Mouse (Mus musculus): Measurements from ENCODE around the gene Npdc1. TPM values are rescaled to one million over a fixed set of nuclear protein-coding genes. Genes with fewer than 3 reads are reported as not detected.

The Npdc1 gene
- total and polyA plus RNA-seq, 3 experiments = 0.49 to 5.5 TPM; not detected in 1

GRCm38 (mm10) chr2:25371764-25372643, 27.1 kb upstream of the Npdc1 start, which contains the start of gene Sapcd2 (continued):
- TF ChIP-seq JUN (IDR thresholded peaks at IDR 0.05; ENCODE audit: insufficient read depth, low read depth, low read length) (no peak), NRF1 (IDR thresholded peaks at IDR 0.05; ENCODE audit: low read depth, low read length) (no peak), MXI1 (IDR thresholded peaks at IDR 0.05; ENCODE audit: low read depth, low read length) (peak; percentile 81; the same call in 1 of the 2 replicates), MAZ (IDR thresholded peaks at IDR 0.05; ENCODE audit: low read depth, low read length) (0 out of 2 replicates have a peak, but pooled peaks have one; percentile 18), SIN3A (IDR thresholded peaks at IDR 0.05; ENCODE audit: low read length) (peak; percentile 95), CHD2 (IDR thresholded peaks at IDR 0.05; ENCODE audit: low read length) (peak; percentile 69), ELF1 (IDR thresholded peaks at IDR 0.05; ENCODE audit: low read depth, low read length) (peak; percentile 62; the same call in 1 of the 2 replicates), PAX5 (IDR thresholded peaks at IDR 0.05; ENCODE audit: low read length) (no peak), RAD21 (IDR thresholded peaks at IDR 0.05; ENCODE audit: low read depth, low read length) (no peak), EP300 (IDR thresholded peaks at IDR 0.05; ENCODE audit: low read length) (no peak), ZKSCAN1 (IDR thresholded peaks at IDR 0.05; ENCODE audit: borderline replicate concordance, low read depth, low read length) (no peak), TCF12 (IDR thresholded peaks at IDR 0.05; ENCODE audit: low read depth, low read length) (peak; percentile 78; the same call in 1 of the 2 replicates)

DNA sequence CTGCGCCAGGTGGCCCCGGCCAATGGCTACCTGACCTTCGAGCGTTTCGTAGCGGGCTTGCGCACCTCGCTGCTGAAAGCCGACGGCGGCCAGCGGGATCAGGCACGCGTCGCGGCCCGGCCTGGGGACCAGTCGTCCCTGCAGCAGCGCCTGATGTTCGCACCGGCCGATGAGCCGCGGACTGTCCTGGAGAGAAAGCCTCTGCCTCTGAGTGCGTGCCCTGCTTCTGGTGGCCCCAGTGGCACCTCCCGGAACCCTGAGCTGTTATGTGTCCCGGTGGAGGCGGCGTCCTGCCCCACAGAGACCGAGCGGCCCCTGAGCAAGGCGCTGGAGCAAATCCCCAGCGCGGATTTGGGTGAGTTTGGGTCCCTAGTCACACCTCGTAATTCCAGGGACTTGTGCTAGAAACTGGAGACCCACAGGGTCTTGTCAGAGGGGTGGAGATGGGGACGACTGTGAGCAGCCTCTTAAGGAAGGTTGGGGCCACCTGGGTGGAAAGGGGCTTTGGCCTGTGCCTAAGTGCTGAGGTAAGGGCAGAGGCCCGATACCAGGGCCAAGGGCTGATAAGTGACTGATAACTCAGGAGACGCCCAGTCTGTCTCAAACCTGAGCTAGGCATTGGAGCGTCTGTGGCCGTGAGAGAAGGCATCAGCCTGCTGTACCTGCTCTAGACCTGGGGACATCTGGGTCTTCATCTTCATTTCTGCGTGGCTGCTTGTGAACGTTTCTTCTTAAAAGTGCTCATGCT, 26.3 kb upstream of the Npdc1 start:
- in situ Hi-C loops (cut with MboI; ENCODE audit: low pct_ligation_motif_present, low pct_unique_long_range_greater_than_20kb, low sequenced_read_pairs) = no loop called here
- peak overlapping the region; percentile 86 for H3K4me2 ChIP-seq (ENCODE audit: insufficient read depth, low read depth, poor library complexity, severe bottlenecking)
- H3K4me1 ChIP-seq (ENCODE audit: control insufficient read depth in 1 of 2, insufficient read depth in 2 of 2) = peaks cover 16% of the 10 kb centered on the region in 2 experiments
- TF ChIP-seq NRF1 (IDR thresholded peaks at IDR 0.05; ENCODE audit: low read depth, low read length) (no peak), SIN3A (IDR thresholded peaks at IDR 0.05; ENCODE audit: low read length) (peak; percentile 17; the same call in 1 of the 2 replicates), PAX5 (IDR thresholded peaks at IDR 0.05; ENCODE audit: low read length) (no peak), CHD1 (IDR thresholded peaks at IDR 0.05; ENCODE audit: low read depth, low read length) (no peak), TBP (conservative IDR thresholded peaks at IDR 0.05; ENCODE audit: low read depth, low read length) (no peak), TCF12 (IDR thresholded peaks at IDR 0.05; ENCODE audit: low read depth, low read length) (no peak), POLR2A (IDR thresholded peaks at IDR 0.05; ENCODE audit: low read depth, low read length) (no peak), CTCF (conservative IDR thresholded peaks at IDR 0.05 in 1 of 2, IDR thresholded peaks at IDR 0.05 in 1 of 2; ENCODE audit: low read depth in 2 of 2, low read length in 2 of 2) (no peak)
- peak overlapping the region; percentile 68 to 92 (median 75) for H3K4me3 ChIP-seq (replicated peaks in 1 of 3; ENCODE audit: low read depth in 2 of 3, low read length in 2 of 3, poor library complexity in 1 of 3)
- peaks cover 20 to 36% of the 10 kb centered on the region in 2 experiments for H3K36me3 ChIP-seq (replicated peaks in 1 of 2; ENCODE audit: control insufficient read depth in 1 of 2, insufficient read depth in 1 of 2, low read length in 1 of 2)
- peak; percentile 20 for DNase-seq (ENCODE audit: extremely low read depth)
- dilution Hi-C loops (cut with MboI; ENCODE audit: extremely low pct_ligation_motif_present, extremely low pct_unique_long_range_greater_than_20kb, low sequenced_read_pairs) = no loop called here
- peaks cover 19% of the 10 kb centered on the region for H3K27me3 ChIP-seq (replicated peaks)
- H3K9ac ChIP-seq (ENCODE audit: insufficient read depth, low read depth) = peak overlapping the region; percentile 17; the same call in 1 of the 2 replicates
- H3K9me3 ChIP-seq (replicated peaks; ENCODE audit: low read length) = no peaks in the 10 kb centered on the region
- H3K79me2 ChIP-seq (replicated peaks; ENCODE audit: control insufficient read depth, extremely low read depth, insufficient read depth, poor library complexity, severe bottlenecking) = no peaks in the 10 kb centered on the region
- H3K27ac ChIP-seq (ENCODE audit: insufficient read depth, low read depth) = peak overlapping the region; percentile 24; the same call in 1 of the 2 replicates
